ENCODE assay signal across 17 mouse cellular contexts in the genomic region with DNA sequence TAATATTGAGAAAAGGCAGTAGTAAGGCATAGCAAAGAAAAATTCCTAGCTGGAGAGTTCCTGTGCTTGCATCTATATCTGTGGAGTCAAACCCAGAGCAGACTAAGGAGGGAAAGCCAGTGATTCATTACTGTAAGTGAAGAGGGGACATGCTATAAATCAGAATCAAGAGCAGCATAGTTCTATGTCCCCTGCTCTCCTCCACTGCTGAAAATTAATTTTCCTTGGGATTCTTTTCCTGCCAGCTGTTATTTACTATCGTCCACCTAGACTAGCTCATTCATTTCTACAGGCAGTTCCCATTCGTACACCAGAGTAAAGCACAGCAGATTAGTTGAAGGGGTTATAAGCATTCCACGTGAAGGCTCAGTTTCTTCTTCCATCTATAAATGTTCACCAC.
"Had no signal": no experiment of that assay in that cellular context is flagged by ENCODE, and none has a peak within 500 bp of the region (broad histone marks: within the 10 kb centered on the region; RNA-seq: fewer than 3 reads in every experiment).

No protein-coding gene starts in this region.

- H3K9ac ChIP-seq: liver, embryonic 14.5 days; lung, embryonic 14.5 days; midbrain, embryonic 12.5 days had no signal

- H3K4me1 ChIP-seq: midbrain, embryonic 10.5 days; midbrain, embryonic 12.5 days had no signal

- H3K36me3 ChIP-seq: midbrain, embryonic 10.5 days; midbrain, embryonic 12.5 days had no signal

- H3K27ac ChIP-seq: liver, embryonic 14.5 days; midbrain, embryonic 10.5 days; midbrain, embryonic 12.5 days had no signal

- H3K4me3 ChIP-seq: midbrain, embryonic 10.5 days; midbrain, embryonic 12.5 days; myocyte had no signal

- H3K4me2 ChIP-seq: lung, embryonic 14.5 days; midbrain, embryonic 12.5 days had no signal

- DNase-seq: lung, adult 18-20 months; lung, embryonic 14.5 days; lung, postnatal 10 days; lung, postnatal 4 days; midbrain, embryonic 14.5 days; right cerebral cortex, adult 18-20 months; right cerebral cortex, postnatal 25 days; right cerebral cortex, postnatal 4 days; spleen, adult 18-20 months; thymus, adult 18-20 months; thymus, postnatal 14 days; thymus, postnatal 36 days had no signal

- H3K9me3 ChIP-seq: midbrain, embryonic 10.5 days; midbrain, embryonic 12.5 days had no signal

- H3K27me3 ChIP-seq: midbrain, embryonic 12.5 days had no signal

- ATAC-seq: midbrain, embryonic 16.5 days had no signal
